ENCODE assay signal across 8 mouse cellular contexts in genomic region chrX:50602461-50602875, GRCm38 (mm10).
DNase-seq lines count a peak whose midpoint lies in the region; ATAC-seq and TF ChIP-seq lines count a peak whose summit lies in the region.
"Not testable (repeated sequence)": the region's sequence is repeated elsewhere in the genome, so short reads cannot be mapped to it uniquely, and the experiment has no call there.

No protein-coding gene starts in this region.

- H3K4me1 ChIP-seq in CH12.LX (ENCODE audit: control insufficient read depth in 1 of 2, insufficient read depth in 2 of 2); forebrain, embryonic 16.5 days (replicated peaks; ENCODE audit: control insufficient read depth, insufficient read depth, low read length); liver, embryonic 12.5 days; midbrain, embryonic 11.5 days (ENCODE audit: control insufficient read depth, insufficient read depth, low read length): not testable (repeated sequence)

- H3K27ac ChIP-seq in CH12.LX (ENCODE audit: insufficient read depth, low read depth); liver, embryonic 12.5 days; midbrain, embryonic 11.5 days (ENCODE audit: low read depth, low read length): not testable (repeated sequence)
- peak overlapping the region; percentile 63 for H3K27ac ChIP-seq in forebrain, embryonic 16.5 days (ENCODE audit: low read length)

- not testable (repeated sequence) for TF ChIP-seq POLR2A in CH12.LX (IDR thresholded peaks at IDR 0.05; ENCODE audit: low read depth, low read length)

- peak; percentile 22; the same call in 1 of the 2 replicates for ATAC-seq in forebrain, embryonic 16.5 days
- ATAC-seq in liver, embryonic 12.5 days: not testable (repeated sequence)
- ATAC-seq in midbrain, embryonic 11.5 days (ENCODE audit: low FRiP score): peak; percentile 16; the same call in 1 of the 2 replicates

- not testable (repeated sequence) for H3K4me3 ChIP-seq in CH12.LX (replicated peaks in 1 of 3; ENCODE audit: low read depth in 2 of 3, low read length in 2 of 3, poor library complexity in 1 of 3); midbrain, embryonic 11.5 days (ENCODE audit: low read depth, low read length)
- peak overlapping the region; percentile 29 for H3K4me3 ChIP-seq in forebrain, embryonic 16.5 days (replicated peaks; ENCODE audit: low read length)
- H3K4me3 ChIP-seq in liver, embryonic 12.5 days: peak overlapping the region; percentile 36

- not testable (repeated sequence) for H3K9ac ChIP-seq in CH12.LX (ENCODE audit: insufficient read depth, low read depth); forebrain, embryonic 16.5 days (replicated peaks; ENCODE audit: low read depth, low read length); liver, embryonic 12.5 days; midbrain, embryonic 11.5 days (ENCODE audit: low read length)

- in situ Hi-C loops in CH12.LX (cut with MboI; ENCODE audit: low pct_ligation_motif_present, low pct_unique_long_range_greater_than_20kb, low sequenced_read_pairs): not testable (repeated sequence)

- 67% methylated on average over 9 of the region's 9 CpGs for WGBS in forebrain, embryonic 16.5 days
- WGBS in liver, embryonic 12.5 days (ENCODE audit: insufficient replicate concordance): 57% methylated on average over 8 of the region's 9 CpGs
- 83% methylated on average over 9 of the region's 9 CpGs for WGBS in midbrain, embryonic 11.5 days

- intact Hi-C loops in heart, postnatal 25 days (cut with DNase I): not testable (repeated sequence)

- not testable (repeated sequence) for DNase-seq in CH12.LX (ENCODE audit: extremely low read depth); midbrain, embryonic 11.5 days (ENCODE audit: low spot score, missing footprints)
- peak; percentile 85 for DNase-seq in cerebellum, adult 9-10 months
- peak; percentile 56 for DNase-seq in heart, postnatal 25 days (ENCODE audit: low spot score)
- peak; percentile 78 for DNase-seq in kidney, adult 11 months
- peak; percentile 37 for DNase-seq in right cerebral cortex, postnatal 14 days

- H3K4me2 ChIP-seq in CH12.LX (ENCODE audit: insufficient read depth, low read depth, poor library complexity, severe bottlenecking): not testable (repeated sequence)
- H3K4me2 ChIP-seq in forebrain, embryonic 16.5 days (ENCODE audit: low read length): peak overlapping the region; percentile 34; the same call in 1 of the 2 replicates
- peak overlapping the region; percentile 51 for H3K4me2 ChIP-seq in liver, embryonic 12.5 days
- peak overlapping the region; percentile 15; the same call in 1 of the 2 replicates for H3K4me2 ChIP-seq in midbrain, embryonic 11.5 days

- dilution Hi-C loops in CH12.LX (cut with MboI; ENCODE audit: extremely low pct_ligation_motif_present, extremely low pct_unique_long_range_greater_than_20kb, low sequenced_read_pairs): not testable (repeated sequence)

- H3K27me3 ChIP-seq in CH12.LX (replicated peaks); forebrain, embryonic 16.5 days (replicated peaks; ENCODE audit: control insufficient read depth, insufficient read depth, low read length); liver, embryonic 12.5 days (replicated peaks); midbrain, embryonic 11.5 days (ENCODE audit: control insufficient read depth, insufficient read depth, low read length): not testable (repeated sequence)

- TF ChIP-seq CTCF in CH12.LX (conservative IDR thresholded peaks at IDR 0.05 in 1 of 2, IDR thresholded peaks at IDR 0.05 in 1 of 2; ENCODE audit: low read depth in 2 of 2, low read length in 2 of 2): 0 out of 4 replicates have a peak, but pooled peaks of 1 of the 2 experiments have one; percentile 1

- not testable (repeated sequence) for TF ChIP-seq EP300 in CH12.LX (IDR thresholded peaks at IDR 0.05; ENCODE audit: low read length)

- H3K36me3 ChIP-seq in CH12.LX (replicated peaks in 1 of 2; ENCODE audit: control insufficient read depth in 1 of 2, insufficient read depth in 1 of 2, low read length in 1 of 2): peaks cover 9 to 25% of the 10 kb centered on the region in 2 experiments
- H3K36me3 ChIP-seq in forebrain, embryonic 16.5 days (ENCODE audit: control insufficient read depth, insufficient read depth); midbrain, embryonic 11.5 days (ENCODE audit: control insufficient read depth, insufficient read depth, low read length): not testable (repeated sequence)
- H3K36me3 ChIP-seq in liver, embryonic 12.5 days: peaks cover 11% of the 10 kb centered on the region

- not testable (repeated sequence) for H3K9me3 ChIP-seq in CH12.LX (replicated peaks; ENCODE audit: low read length); forebrain, embryonic 16.5 days (ENCODE audit: control insufficient read depth, low read length); liver, embryonic 12.5 days (replicated peaks); midbrain, embryonic 11.5 days (ENCODE audit: control insufficient read depth, low read length)

- H3K79me2 ChIP-seq in CH12.LX (replicated peaks; ENCODE audit: control insufficient read depth, extremely low read depth, insufficient read depth, poor library complexity, severe bottlenecking): not testable (repeated sequence)

- TF ChIP-seq RAD21 in CH12.LX (IDR thresholded peaks at IDR 0.05; ENCODE audit: low read depth, low read length): not testable (repeated sequence)

TF ChIP-seq in CH12.LX, 34 proteins besides CTCF, POLR2A, EP300 and RAD21:
- TF ChIP-seq ZNF384 (IDR thresholded peaks at IDR 0.05; ENCODE audit: low read depth, low read length): peak; percentile 85
